Mouse (Mus musculus) G1E (cell line): ENCODE data around the gene Tekt2. TPM values are rescaled to one million over a fixed set of nuclear protein-coding genes. Genes with fewer than 3 reads are reported as not detected.

ENCODE experiments used
- ATAC-seq: 2 replicates; pipeline ENCODE4 v1.8.0; 2016; ENCODE audit warnings: mild to moderate bottlenecking; ENCODE audit not compliant: insufficient number of reproducible peaks, poor library complexity, low FRiP score, severe bottlenecking; ENCODE audit errors: extremely low read depth
- DNase-seq: peaks from one replicate; pipeline ENCODE4 v3.0.0; 2012; ENCODE audit warnings: low spot score
- H3K27me3 ChIP-seq: 2 replicates; pipeline ENCODE4 v1.6.1; 2012; ENCODE audit warnings: mild to moderate bottlenecking, low read length, inconsistent platforms; ENCODE audit not compliant: insufficient read depth
- H3K36me3 ChIP-seq: replicated peaks from 2 replicates; pipeline ENCODE3; 2012; ENCODE audit warnings: mild to moderate bottlenecking, inconsistent platforms
- H3K4me1 ChIP-seq: 2 replicates; pipeline ENCODE4 v1.6.1; 2012; ENCODE audit warnings: low read depth, low read length, inconsistent platforms, mixed read lengths; ENCODE audit not compliant: insufficient read depth
- H3K4me3 ChIP-seq: 2 replicates; pipeline ENCODE4 v1.5.1; 2012; ENCODE audit warnings: low read depth, mild to moderate bottlenecking, inconsistent platforms, low read length, moderate library complexity, mixed read lengths
- H3K9me3 ChIP-seq: replicated peaks from 2 replicates; pipeline ENCODE4 v1.6.1; 2012; ENCODE audit warnings: inconsistent platforms
- CTCF ChIP-seq: IDR thresholded peaks from 2 replicates; pipeline ENCODE4 v1.5.1; 2012; ENCODE audit warnings: low read depth, low read length, inconsistent platforms, mixed read lengths
- GATA1 ChIP-seq: IDR thresholded peaks from 2 replicates; pipeline ENCODE4 v1.6.1; 2012; ENCODE audit warnings: borderline replicate concordance, low read length, inconsistent platforms, mixed read lengths
- GATA2 ChIP-seq: IDR thresholded peaks from 2 replicates; pipeline ENCODE4 v1.6.1; 2012; ENCODE audit warnings: low read depth, low read length, inconsistent platforms, borderline replicate concordance
- POLR2AphosphoS5 ChIP-seq: IDR thresholded peaks from 2 replicates; pipeline ENCODE4 v1.6.1; 2012; ENCODE audit warnings: low read depth, low read length, inconsistent platforms; ENCODE audit not compliant: insufficient replicate concordance
- TAL1 ChIP-seq: conservative IDR thresholded peaks from 2 replicates; pipeline ENCODE4 v1.6.1; 2012; ENCODE audit warnings: low read depth, low read length, inconsistent platforms, mixed read lengths
- polyA plus RNA-seq: library from polyadenylated mRNA; stranded (reverse); fragments of >175 nt; gene quantifications from 2 replicates; pipeline ENCODE4 v1.2.3, GENCODE M21; 2012
- total RNA-seq, 2 experiments: library from RNA; stranded (forward) in 1 of 2; stranded (reverse) in 1 of 2; fragments of 200-1000 nt in 1 of 2; fragments of >200 nt in 1 of 2; fragmentation: Nextera tagmentation in 1 of 2; gene quantifications; 2 replicates each; pipeline ENCODE4 v1.2.3; 2014 to 2017

The Tekt2 gene
- total RNA-seq (2014; fragmentation: Nextera tagmentation) = not detected in 2 replicates
- total RNA-seq (2017) = 0.16 TPM in 1 of 2 replicates, not detected in the other
- polyA plus RNA-seq = not detected in 2 replicates

GRCm38 (mm10) chr4:126325281-126325861, at the start of gene Tekt2:
Gene Tekt2, minus strand, starts transcription at chr4:126325688.
- Histone ChIP-seq H3K27me3 (peaks cover 28% of the 10 kb centered on the region), H3K4me1 (peaks cover 13% of the 10 kb centered on the region), H3K4me3 (no peak within 1 kb of the TSS), H3K9me3 (0 out of 2 replicates have a peak, but pooled peaks cover 3% of the 10 kb centered on the region), H3K36me3 (no peaks in the 10 kb centered on the region)
- DNase-seq (no peak), ATAC-seq (no peak)
- TF ChIP-seq TAL1 (no peak), CTCF (no peak), GATA2 (no peak), GATA1 (no peak), POLR2AphosphoS5 (no peak)

- H3K36me3 ChIP-seq = peaks cover 39% of the 10 kb centered on the region
- DNase-seq = no peak
Observed at GRCm38 (mm10) chr4:126371497-126371896, 46.0 kb upstream of the Tekt2 start.

GRCm38 (mm10) chr4:126360069-126360468, 34.6 kb upstream of the Tekt2 start:
- no peak for ATAC-seq
- no peaks in the 10 kb centered on the region for H3K4me1 ChIP-seq
- H3K9me3 ChIP-seq = no peaks in the 10 kb centered on the region
- DNase-seq = no peak
- H3K4me3 ChIP-seq = no peak overlapping the region
- no peaks in the 10 kb centered on the region for H3K27me3 ChIP-seq
- TF ChIP-seq POLR2AphosphoS5 (no peak), GATA1 (no peak), TAL1 (no peak), CTCF (no peak), GATA2 (no peak)
- peaks cover 47% of the 10 kb centered on the region for H3K36me3 ChIP-seq

More at GRCm38 (mm10) chr4:126371497-126371896, 46.0 kb upstream of the Tekt2 start:
- no peak for TF ChIP-seq GATA1
- TF ChIP-seq TAL1 = no peak
- TF ChIP-seq CTCF = no peak
- TF ChIP-seq GATA2 = no peak
- no peak for TF ChIP-seq POLR2AphosphoS5
- Histone ChIP-seq H3K4me3 (no peak overlapping the region), H3K27me3 (no peaks in the 10 kb centered on the region), H3K9me3 (no peaks in the 10 kb centered on the region), H3K4me1 (no peaks in the 10 kb centered on the region)
- no peak for ATAC-seq

- Histone ChIP-seq H3K4me3 (no peak overlapping the region), H3K27me3 (no peaks in the 10 kb centered on the region), H3K4me1 (0 out of 2 replicates have a peak, but pooled peaks cover 5% of the 10 kb centered on the region), H3K36me3 (peaks cover 42% of the 10 kb centered on the region), H3K9me3 (no peaks in the 10 kb centered on the region)
- ATAC-seq (no peak), DNase-seq (no peak)
- no peak for TF ChIP-seq GATA1
- TF ChIP-seq GATA2 = no peak
- no peak for TF ChIP-seq TAL1
- no peak for TF ChIP-seq CTCF
- no peak for TF ChIP-seq POLR2AphosphoS5
Observed at GRCm38 (mm10) chr4:126343451-126343850, 18.0 kb upstream of the Tekt2 start.

- Histone ChIP-seq H3K36me3 (peaks cover 38% of the 10 kb centered on the region), H3K4me1 (peaks cover 7% of the 10 kb centered on the region; the same call in 1 of the 2 replicates), H3K9me3 (no peaks in the 10 kb centered on the region), H3K27me3 (no peaks in the 10 kb centered on the region), H3K4me3 (no peak overlapping the region)
- ATAC-seq = no peak
- TF ChIP-seq TAL1 = no peak
- no peak for TF ChIP-seq GATA2
- TF ChIP-seq POLR2AphosphoS5 = no peak
- TF ChIP-seq CTCF = no peak
- TF ChIP-seq GATA1 = no peak
- DNase-seq = no peak
Observed at GRCm38 (mm10) chr4:126339461-126339860, 14.0 kb upstream of the Tekt2 start.

- Histone ChIP-seq H3K36me3 (peaks cover 28% of the 10 kb centered on the region), H3K4me3 (no peak overlapping the region), H3K9me3 (no peaks in the 10 kb centered on the region), H3K27me3 (no peaks in the 10 kb centered on the region; the same call in 1 of the 2 replicates), H3K4me1 (peaks cover 2% of the 10 kb centered on the region; the same call in 1 of the 2 replicates)
- DNase-seq (no peak), ATAC-seq (no peak)
- TF ChIP-seq CTCF = peak; percentile 36; the same call in 1 of the 2 replicates
- no peak for TF ChIP-seq GATA1
Observed at GRCm38 (mm10) chr4:126332358-126332757, 6.9 kb upstream of the Tekt2 start.

GRCm38 (mm10) chr4:126331751-126332150, 6.3 kb upstream of the Tekt2 start:
- Histone ChIP-seq H3K4me1 (peaks cover 2% of the 10 kb centered on the region; the same call in 1 of the 2 replicates), H3K9me3 (no peaks in the 10 kb centered on the region), H3K4me3 (no peak overlapping the region), H3K27me3 (no peaks in the 10 kb centered on the region; the same call in 1 of the 2 replicates), H3K36me3 (peaks cover 24% of the 10 kb centered on the region)
- no peak for DNase-seq
- TF ChIP-seq CTCF = no peak
- TF ChIP-seq GATA2 = no peak
- TF ChIP-seq POLR2AphosphoS5 = no peak
- TF ChIP-seq TAL1 = no peak
- no peak for TF ChIP-seq GATA1
- ATAC-seq = no peak
